Mouse (Mus musculus) cerebellum, postnatal 10 days (tissue): ENCODE results near the gene P4htm.

Experiments used
- DNase-seq, 2 experiments: peaks; one replicate each; pipeline ENCODE4 v3.0.0; 2021; ENCODE audit warnings: mixed read lengths in 2 of 2

The P4htm gene

DNA sequence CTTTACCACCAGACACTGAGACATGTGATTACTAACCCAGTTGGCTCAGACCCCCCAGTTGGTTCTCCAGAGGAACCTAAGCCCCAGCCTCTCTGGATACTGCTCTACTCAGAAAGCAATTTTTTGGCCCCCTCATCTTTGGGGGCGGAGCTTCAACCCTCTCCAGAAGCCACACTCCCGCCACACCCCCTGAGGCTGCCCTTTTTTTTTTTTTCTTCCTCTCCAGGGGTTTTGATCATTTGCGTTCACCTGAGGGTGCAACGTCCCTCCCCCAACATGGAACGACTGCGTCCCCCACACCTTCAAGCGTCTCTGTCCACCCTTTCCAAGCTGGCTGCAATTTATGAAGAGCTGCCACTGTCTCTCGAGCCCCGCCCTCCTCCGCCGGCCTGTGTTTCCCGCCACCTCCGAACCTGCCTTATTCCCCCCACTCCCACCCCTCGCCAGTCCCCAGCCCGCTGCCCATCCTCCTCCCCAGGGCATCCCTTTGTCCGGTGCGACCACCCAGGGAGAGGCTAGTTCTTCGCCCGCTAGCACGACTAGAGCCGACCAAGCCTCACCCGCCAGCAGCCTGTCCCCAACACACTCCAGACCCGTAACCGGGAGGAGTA, 19.4 kb downstream of the P4htm start:
- DNase-seq = peak; percentile 83 to 86

- DNase-seq = peak in 1 of 2 experiments; percentile 14
Observed at GRCm38 (mm10) chr9:108577025-108577424, 20.4 kb downstream of the P4htm start.

DNA sequence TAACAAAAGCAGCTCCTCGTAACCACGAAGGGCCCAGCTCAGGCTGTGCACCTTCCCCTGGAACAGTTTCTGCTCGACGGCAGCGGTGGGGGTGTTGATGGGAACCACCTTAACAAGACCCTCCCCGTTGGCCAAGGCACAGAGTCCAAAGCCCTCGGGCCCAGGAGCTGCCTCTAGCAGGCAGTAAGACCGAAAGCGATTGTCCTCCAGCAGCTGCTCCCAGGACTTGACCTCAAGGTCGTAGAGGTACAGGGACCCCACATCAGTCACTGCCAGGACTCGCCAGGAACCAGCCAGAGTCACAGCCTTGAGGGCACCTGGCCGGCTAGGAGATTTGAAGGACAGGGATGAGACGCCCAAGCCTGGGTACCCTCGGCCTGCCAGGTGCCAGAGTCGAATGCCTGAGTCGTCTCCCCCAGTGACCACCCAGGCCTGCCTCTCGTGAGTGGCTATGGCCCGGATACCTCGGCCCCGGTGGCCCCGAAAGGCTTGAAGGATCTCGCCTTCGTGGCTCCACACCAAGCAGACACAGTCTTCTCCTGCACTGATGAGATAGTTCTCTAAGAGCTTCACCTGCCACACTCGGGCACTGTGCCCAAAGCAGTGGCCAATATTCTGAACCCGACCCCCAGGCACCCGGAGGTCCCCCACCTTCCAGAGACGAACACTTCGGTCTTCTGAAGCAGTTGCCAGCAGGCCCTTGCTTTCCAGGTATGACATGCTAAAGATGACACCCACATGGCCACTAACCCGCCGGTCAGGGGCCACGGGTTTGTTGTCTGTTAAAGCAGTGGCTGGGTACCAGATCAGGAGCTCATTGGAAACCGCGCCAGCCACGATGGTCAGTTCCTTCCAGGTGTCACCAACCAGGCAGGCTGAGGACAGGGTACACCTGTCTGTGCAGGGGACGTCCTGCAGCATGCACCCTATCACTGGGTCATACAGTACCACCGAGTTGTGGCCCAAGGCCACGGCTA, 21.9 kb downstream of the P4htm start:
- DNase-seq = peak; percentile 31 to 46

GRCm38 (mm10) chr9:108574921-108575320, 22.5 kb downstream of the P4htm start:
- DNase-seq = peak in 1 of 2 experiments; percentile 11

- DNase-seq = peak; percentile 85 to 89
Observed at GRCm38 (mm10) chr9:108573774-108574690, 23.4 kb downstream of the P4htm start.

DNA sequence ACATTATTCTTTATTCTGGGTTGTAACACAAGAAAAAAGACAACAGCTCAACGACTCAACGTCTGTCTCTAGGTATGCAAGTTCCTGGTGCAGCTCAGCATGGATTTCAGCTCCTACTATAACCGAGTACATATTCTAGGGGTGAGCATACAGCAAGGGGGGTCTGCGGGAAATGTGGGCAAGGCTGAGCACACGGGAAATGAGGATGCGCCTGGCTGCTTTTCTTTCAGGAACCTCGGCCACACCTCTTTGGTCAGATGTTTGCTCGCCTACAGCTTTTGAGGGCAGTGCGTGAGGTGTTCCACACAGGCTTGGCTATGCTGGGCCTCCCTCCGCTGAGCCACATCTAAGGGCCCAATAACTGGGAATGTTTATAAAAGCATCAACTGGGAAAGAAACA, 25.1 kb downstream of the P4htm start:
- no peak for DNase-seq

DNA sequence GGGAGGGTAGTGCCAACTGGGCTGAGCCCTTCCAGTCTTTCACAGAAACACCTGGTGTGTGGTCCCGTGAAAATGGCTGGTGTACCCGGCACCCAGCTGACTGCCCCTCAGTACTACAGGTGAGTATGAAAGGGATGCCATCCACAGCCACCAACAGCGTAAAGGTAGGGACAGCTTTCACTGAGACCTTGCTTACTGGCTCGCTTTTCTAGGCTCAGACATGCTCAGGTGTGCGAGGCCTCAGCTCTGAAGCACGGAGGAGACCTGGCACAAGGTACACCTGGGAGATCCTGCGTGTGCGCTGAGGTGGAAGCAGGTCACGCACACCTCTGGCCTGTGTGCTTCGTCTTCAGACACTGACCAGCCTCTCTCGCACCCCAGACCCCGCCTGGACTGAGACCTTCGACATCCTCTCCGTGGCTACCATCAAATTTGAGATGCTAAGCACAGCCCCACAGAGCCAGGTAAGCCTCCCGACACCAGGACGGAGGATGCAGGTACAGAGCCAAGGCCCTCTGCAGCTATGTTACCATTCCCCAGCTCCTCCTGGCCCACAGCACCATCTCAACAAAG, 26.0 kb downstream of the P4htm start:
- peak in 1 of 2 experiments; percentile 16 for DNase-seq

GRCm38 (mm10) chr9:108570207-108570896, 27.1 kb downstream of the P4htm start:
- DNase-seq = peak; percentile 92

DNA sequence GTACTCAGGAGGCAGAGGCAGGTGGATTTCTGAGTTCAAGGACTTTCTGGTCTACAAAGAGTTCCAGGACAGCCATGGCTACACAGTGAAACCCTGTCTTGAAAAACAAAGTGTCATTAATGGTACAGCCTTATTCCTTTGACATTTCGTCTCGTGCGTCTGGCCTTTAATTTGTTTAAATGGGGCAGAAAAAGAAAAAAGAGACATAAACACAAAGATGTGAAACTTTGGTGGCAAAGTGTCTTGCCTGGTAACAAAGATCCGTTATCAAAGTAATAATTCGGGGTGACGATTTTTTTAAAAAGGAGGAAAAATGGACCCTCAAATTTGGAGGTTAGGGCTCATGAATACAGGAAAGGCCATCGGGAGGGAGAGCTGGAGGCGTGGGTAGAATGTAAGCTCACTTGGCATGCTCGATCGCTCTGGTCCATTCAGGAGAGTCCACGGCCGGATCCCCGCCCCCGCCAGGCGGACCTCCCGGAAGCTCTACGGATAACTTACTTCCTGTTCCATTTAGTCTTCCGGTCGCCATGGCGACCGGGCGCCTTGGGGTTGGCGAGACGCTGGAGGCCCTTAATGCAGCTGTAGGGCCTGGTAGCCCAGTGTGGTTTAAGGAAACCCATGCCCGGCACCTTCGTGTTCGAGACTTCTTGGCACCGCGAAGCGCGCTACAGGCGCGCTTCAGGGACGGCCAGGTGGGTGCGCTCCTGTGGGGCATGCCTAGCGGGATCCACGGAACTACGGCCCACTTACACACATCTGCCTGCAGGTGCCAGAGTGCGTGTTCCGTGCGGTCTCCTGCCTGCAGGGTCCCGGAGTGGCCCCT, 27.9 kb downstream of the P4htm start, which contains the start of gene Dalrd3:
TSS of gene Dalrd3 (plus strand) at position 506 of the 826 bp plus-strand sequence.
- DNase-seq = peak; percentile 94 to 97

DNA sequence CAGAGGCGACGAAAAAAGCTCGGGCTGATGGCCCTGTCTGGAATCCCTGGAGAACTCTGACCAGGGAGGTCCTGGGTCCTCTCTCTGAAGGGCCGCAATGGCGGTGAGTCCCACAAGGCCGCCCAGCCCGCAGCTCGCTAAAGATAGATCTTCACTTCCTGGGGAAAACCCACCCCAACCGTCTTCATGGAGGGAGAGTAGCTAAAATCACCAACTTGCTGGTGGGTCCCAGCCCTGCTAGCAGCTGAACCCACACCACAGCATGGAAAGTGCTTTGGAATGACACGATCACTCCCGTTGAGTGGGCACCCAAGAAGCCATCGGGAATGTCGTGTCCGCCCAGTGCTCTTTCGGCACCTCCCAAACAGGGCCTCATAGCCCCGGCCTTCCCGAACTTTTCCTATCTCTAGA, 29.0 kb downstream of the P4htm start:
- peak in 1 of 2 experiments; percentile 20 for DNase-seq

DNA sequence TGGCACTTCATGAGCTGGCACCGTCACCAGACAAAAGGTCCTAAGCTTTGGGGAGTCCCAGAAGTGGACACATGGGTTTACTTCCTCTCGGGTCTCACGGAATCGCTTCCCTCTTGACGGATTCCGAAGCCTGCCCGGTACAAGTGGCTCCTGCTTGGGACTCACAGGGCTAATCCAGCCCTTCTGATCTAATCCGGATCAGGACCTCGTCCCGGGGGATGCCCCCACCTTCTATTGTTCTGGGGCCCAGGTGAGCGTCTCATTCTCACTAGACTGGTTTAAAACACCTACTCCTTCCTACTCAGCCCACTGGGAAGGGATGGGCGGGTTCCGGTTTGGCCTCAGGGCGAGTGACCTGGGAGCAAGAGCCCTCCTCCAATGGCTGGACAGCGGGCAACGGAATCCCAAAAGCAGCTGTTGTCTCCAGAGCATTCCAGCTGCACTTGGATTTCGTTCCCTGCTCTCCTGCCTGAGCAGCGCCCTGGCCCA, 29.5 kb downstream of the P4htm start:
- peak in 1 of 2 experiments; percentile 42 for DNase-seq

- DNase-seq = peak; percentile 98
Observed at GRCm38 (mm10) chr9:108566815-108567776, 30.4 kb downstream of the P4htm start, which contains the start of gene Ndufaf3. TSS of gene Ndufaf3 (minus strand) at chr9:108567434.

DNA sequence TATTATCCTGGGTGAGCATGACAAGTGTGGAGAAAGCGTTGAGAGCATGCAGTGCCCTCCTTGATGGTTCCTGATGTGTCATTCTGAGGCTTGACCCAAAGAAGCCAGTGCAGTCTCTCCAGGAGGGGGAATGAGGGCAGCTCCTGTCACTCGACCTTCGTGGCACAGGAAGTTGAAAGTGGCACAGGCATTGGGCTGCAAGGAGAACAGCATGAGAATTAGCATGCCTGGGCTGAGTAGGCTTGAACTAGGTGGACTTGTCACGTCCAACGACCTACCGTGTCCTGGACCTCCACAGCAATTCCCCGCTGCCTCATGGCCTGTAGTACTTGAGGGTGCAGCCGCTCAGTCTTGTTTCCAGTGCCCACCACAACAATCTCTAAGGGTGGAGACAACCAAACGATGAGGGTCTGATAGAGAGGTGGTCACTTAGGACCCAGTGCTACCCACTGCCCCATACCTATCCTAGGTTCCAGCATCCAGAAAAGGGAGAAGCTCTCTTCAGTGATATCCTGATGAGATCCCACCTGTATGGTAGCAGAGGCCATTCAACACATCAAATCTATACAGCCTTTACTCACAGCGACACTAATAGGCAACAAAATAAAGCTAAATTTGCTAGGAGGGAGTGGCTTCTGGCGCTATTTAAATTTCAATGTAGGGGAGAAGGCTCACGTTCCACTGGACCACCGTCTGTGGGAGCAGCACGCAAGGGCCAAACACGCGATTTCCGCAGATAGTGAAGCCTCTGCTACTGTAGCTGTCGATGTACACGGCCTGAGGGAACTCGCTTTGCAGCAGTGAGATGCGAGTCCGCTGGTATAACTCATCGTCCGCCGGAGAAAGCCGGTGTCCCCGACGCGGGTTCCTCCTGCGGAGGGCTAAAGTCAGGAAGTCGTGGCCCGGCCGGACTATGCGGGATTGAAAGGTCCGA, 31.3 kb downstream of the P4htm start:
- DNase-seq = peak in 1 of 2 experiments; percentile 23

- DNase-seq = no peak
Observed at GRCm38 (mm10) chr9:108564131-108564530, 33.3 kb downstream of the P4htm start.

GRCm38 (mm10) chr9:108563671-108564070, 33.8 kb downstream of the P4htm start:
- DNase-seq = no peak

DNA sequence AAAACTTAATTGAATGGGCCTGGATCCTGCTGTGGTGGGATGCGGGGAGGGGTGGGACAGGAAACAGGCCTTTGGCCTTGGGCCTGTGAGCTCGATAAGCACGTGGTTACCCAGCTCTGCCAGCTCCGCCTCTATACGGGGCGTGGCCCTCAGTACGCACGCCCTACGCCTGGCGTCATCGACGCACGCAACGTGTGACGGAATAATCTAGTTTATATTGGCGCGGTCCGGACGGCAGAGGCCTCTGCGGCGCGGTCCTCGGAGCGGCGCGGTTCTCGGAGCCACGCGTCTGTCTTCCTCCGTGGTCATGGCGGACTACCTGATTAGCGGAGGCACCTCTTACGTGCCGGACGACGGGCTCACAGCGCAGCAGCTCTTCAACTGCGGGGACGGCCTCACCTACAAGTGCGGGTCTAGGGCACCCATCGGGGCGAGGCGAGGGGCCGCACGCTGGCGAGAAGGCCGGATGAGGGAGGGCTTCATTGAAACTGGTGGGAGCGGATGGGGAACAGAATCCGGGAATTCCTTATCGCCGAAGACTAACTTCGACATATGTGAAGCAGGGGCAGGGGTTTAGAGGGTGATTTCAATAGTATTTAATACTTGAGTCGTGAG, 37.1 kb downstream of the P4htm start, which contains the start of gene Impdh2:
TSS of gene Impdh2 (plus strand) at position 60 of the 615 bp plus-strand sequence.
- DNase-seq = peak; percentile 96 to 97

GRCm38 (mm10) chr9:108559169-108559568, 38.3 kb downstream of the P4htm start:
- DNase-seq = peak in 1 of 2 experiments; percentile 7
